Mouse (Mus musculus): ENCODE measurements around the gene Hs3st6. TPM values are rescaled to one million over a fixed set of nuclear protein-coding genes. Genes with fewer than 3 reads are reported as not detected.

Gene Hs3st6
- polyA plus RNA-seq, 1 experiment: 0.72 TPM

- Histone ChIP-seq H3K27ac (ENCODE audit: insufficient read depth, low read length) (no peak overlapping the region), H3K4me1 (ENCODE audit: control insufficient read depth, insufficient read depth, low read length) (no peaks in the 10 kb centered on the region), H3K27me3 (ENCODE audit: control insufficient read depth, insufficient read depth, low read length, poor library complexity, severe bottlenecking) (no peaks in the 10 kb centered on the region), H3K9ac (ENCODE audit: low read depth, poor library complexity, severe bottlenecking) (no peak overlapping the region), H3K36me3 (ENCODE audit: control insufficient read depth, insufficient read depth, low read length, poor library complexity, severe bottlenecking) (no peaks in the 10 kb centered on the region), H3K4me3 (ENCODE audit: low read depth, low read length) (no peak overlapping the region), H3K9me3 (replicated peaks; ENCODE audit: control insufficient read depth, insufficient read depth, low read length, poor library complexity, severe bottlenecking) (no peaks in the 10 kb centered on the region)
- TF ChIP-seq POLR2A (IDR thresholded peaks at IDR 0.05; ENCODE audit: insufficient read depth, low read length): no peak
- no peak for TF ChIP-seq EP300 (IDR thresholded peaks at IDR 0.05; ENCODE audit: insufficient read depth, low read depth, low read length)
- no peak for TF ChIP-seq CTCF (IDR thresholded peaks at IDR 0.05; ENCODE audit: low read depth, low read length)
Observed at GRCm38 (mm10) chr17:24757394-24757793, 4.6 kb downstream of the Hs3st6 start.

GRCm38 (mm10) chr17:24761121-24761520 lies 8.3 kb downstream of the Hs3st6 start:
- TF ChIP-seq POLR2A (IDR thresholded peaks at IDR 0.05; ENCODE audit: insufficient read depth, low read length) (no peak), CTCF (IDR thresholded peaks at IDR 0.05; ENCODE audit: low read depth, low read length) (no peak), EP300 (IDR thresholded peaks at IDR 0.05; ENCODE audit: insufficient read depth, low read depth, low read length) (no peak)
- H3K27ac ChIP-seq (ENCODE audit: insufficient read depth, low read length): no peak overlapping the region
- no peak overlapping the region for H3K9ac ChIP-seq (ENCODE audit: low read depth, poor library complexity, severe bottlenecking)
- no peaks in the 10 kb centered on the region for H3K9me3 ChIP-seq (replicated peaks; ENCODE audit: control insufficient read depth, insufficient read depth, low read length, poor library complexity, severe bottlenecking)
- no peaks in the 10 kb centered on the region for H3K36me3 ChIP-seq (ENCODE audit: control insufficient read depth, insufficient read depth, low read length, poor library complexity, severe bottlenecking)
- H3K4me3 ChIP-seq (ENCODE audit: low read depth, low read length): no peak overlapping the region
- no peaks in the 10 kb centered on the region for H3K27me3 ChIP-seq (ENCODE audit: control insufficient read depth, insufficient read depth, low read length, poor library complexity, severe bottlenecking)
- no peaks in the 10 kb centered on the region for H3K4me1 ChIP-seq (ENCODE audit: control insufficient read depth, insufficient read depth, low read length)

- Histone ChIP-seq H3K27me3 (ENCODE audit: control insufficient read depth, insufficient read depth, low read length, poor library complexity, severe bottlenecking) (no peaks in the 10 kb centered on the region), H3K27ac (ENCODE audit: insufficient read depth, low read length) (no peak overlapping the region), H3K36me3 (ENCODE audit: control insufficient read depth, insufficient read depth, low read length, poor library complexity, severe bottlenecking) (no peaks in the 10 kb centered on the region), H3K9ac (ENCODE audit: low read depth, poor library complexity, severe bottlenecking) (no peak overlapping the region), H3K9me3 (replicated peaks; ENCODE audit: control insufficient read depth, insufficient read depth, low read length, poor library complexity, severe bottlenecking) (no peaks in the 10 kb centered on the region), H3K4me3 (ENCODE audit: low read depth, low read length) (no peak overlapping the region), H3K4me1 (ENCODE audit: control insufficient read depth, insufficient read depth, low read length) (no peaks in the 10 kb centered on the region)
- no peak for TF ChIP-seq CTCF (IDR thresholded peaks at IDR 0.05; ENCODE audit: low read depth, low read length)
- TF ChIP-seq EP300 (IDR thresholded peaks at IDR 0.05; ENCODE audit: insufficient read depth, low read depth, low read length): no peak
- TF ChIP-seq POLR2A (IDR thresholded peaks at IDR 0.05; ENCODE audit: insufficient read depth, low read length): no peak
Observed at GRCm38 (mm10) chr17:24765016-24765905, 12.5 kb downstream of the Hs3st6 start.

- no peaks in the 10 kb centered on the region for H3K4me1 ChIP-seq (ENCODE audit: control insufficient read depth, insufficient read depth, low read length)
- H3K27ac ChIP-seq (ENCODE audit: insufficient read depth, low read length): no peak overlapping the region
- no peak overlapping the region for H3K9ac ChIP-seq (ENCODE audit: low read depth, poor library complexity, severe bottlenecking)
- TF ChIP-seq POLR2A (IDR thresholded peaks at IDR 0.05; ENCODE audit: insufficient read depth, low read length): no peak
- TF ChIP-seq CTCF (IDR thresholded peaks at IDR 0.05; ENCODE audit: low read depth, low read length): no peak
- TF ChIP-seq EP300 (IDR thresholded peaks at IDR 0.05; ENCODE audit: insufficient read depth, low read depth, low read length): no peak
- H3K4me3 ChIP-seq (ENCODE audit: low read depth, low read length): no peak overlapping the region
- no peaks in the 10 kb centered on the region for H3K9me3 ChIP-seq (replicated peaks; ENCODE audit: control insufficient read depth, insufficient read depth, low read length, poor library complexity, severe bottlenecking)
- no peaks in the 10 kb centered on the region for H3K36me3 ChIP-seq (ENCODE audit: control insufficient read depth, insufficient read depth, low read length, poor library complexity, severe bottlenecking)
- no peaks in the 10 kb centered on the region for H3K27me3 ChIP-seq (ENCODE audit: control insufficient read depth, insufficient read depth, low read length, poor library complexity, severe bottlenecking)
Observed at GRCm38 (mm10) chr17:24766266-24766875, 13.6 kb downstream of the Hs3st6 start.

- H3K36me3 ChIP-seq (ENCODE audit: control insufficient read depth, insufficient read depth, low read length, poor library complexity, severe bottlenecking): no peaks in the 10 kb centered on the region
- no peaks in the 10 kb centered on the region for H3K9me3 ChIP-seq (replicated peaks; ENCODE audit: control insufficient read depth, insufficient read depth, low read length, poor library complexity, severe bottlenecking)
- TF ChIP-seq CTCF (IDR thresholded peaks at IDR 0.05; ENCODE audit: low read depth, low read length) (no peak), EP300 (IDR thresholded peaks at IDR 0.05; ENCODE audit: insufficient read depth, low read depth, low read length) (no peak), POLR2A (IDR thresholded peaks at IDR 0.05; ENCODE audit: insufficient read depth, low read length) (no peak)
- no peak overlapping the region for H3K27ac ChIP-seq (ENCODE audit: insufficient read depth, low read length)
- H3K27me3 ChIP-seq (ENCODE audit: control insufficient read depth, insufficient read depth, low read length, poor library complexity, severe bottlenecking): no peaks in the 10 kb centered on the region
- no peak overlapping the region for H3K9ac ChIP-seq (ENCODE audit: low read depth, poor library complexity, severe bottlenecking)
- no peaks in the 10 kb centered on the region for H3K4me1 ChIP-seq (ENCODE audit: control insufficient read depth, insufficient read depth, low read length)
- no peak overlapping the region for H3K4me3 ChIP-seq (ENCODE audit: low read depth, low read length)
Observed at GRCm38 (mm10) chr17:24769146-24769545, 16.4 kb downstream of the Hs3st6 start.

GRCm38 (mm10) chr17:24773241-24773640 lies 20.5 kb downstream of the Hs3st6 start:
- Histone ChIP-seq H3K9ac (ENCODE audit: low read depth, poor library complexity, severe bottlenecking) (no peak overlapping the region), H3K27ac (ENCODE audit: insufficient read depth, low read length) (no peak overlapping the region), H3K27me3 (ENCODE audit: control insufficient read depth, insufficient read depth, low read length, poor library complexity, severe bottlenecking) (no peaks in the 10 kb centered on the region), H3K4me3 (ENCODE audit: low read depth, low read length) (no peak overlapping the region), H3K4me1 (ENCODE audit: control insufficient read depth, insufficient read depth, low read length) (peaks cover 3% of the 10 kb centered on the region), H3K36me3 (ENCODE audit: control insufficient read depth, insufficient read depth, low read length, poor library complexity, severe bottlenecking) (no peaks in the 10 kb centered on the region), H3K9me3 (replicated peaks; ENCODE audit: control insufficient read depth, insufficient read depth, low read length, poor library complexity, severe bottlenecking) (no peaks in the 10 kb centered on the region)
- TF ChIP-seq EP300 (IDR thresholded peaks at IDR 0.05; ENCODE audit: insufficient read depth, low read depth, low read length): no peak
- TF ChIP-seq CTCF (IDR thresholded peaks at IDR 0.05; ENCODE audit: low read depth, low read length): peak; percentile 18
